In the genomic region with DNA sequence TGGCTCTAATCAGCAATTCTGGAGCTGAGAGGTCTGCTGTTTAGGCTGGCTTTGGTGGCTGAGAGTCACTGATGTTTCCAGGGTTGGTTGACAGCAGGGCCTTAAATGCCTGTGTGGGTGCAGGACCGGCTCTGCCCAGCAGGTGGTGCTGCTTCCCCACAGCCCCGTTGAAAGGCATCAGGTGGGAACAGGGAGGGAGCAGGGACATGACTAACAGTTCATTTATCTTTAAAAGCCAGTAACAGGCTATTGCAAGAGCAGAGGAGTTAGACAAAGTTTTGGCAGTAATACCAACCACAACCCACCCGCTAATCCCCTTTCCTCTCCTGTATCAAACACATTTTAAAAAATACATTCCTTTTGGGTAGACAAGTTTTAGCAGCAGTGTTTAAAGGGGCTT, we compare ENCODE assay signal across 8 mouse cellular contexts. TPM values are rescaled to one million over a fixed set of nuclear protein-coding genes. Genes with fewer than 3 reads are reported as not detected.
DNase-seq lines count a peak whose midpoint lies in the region; ATAC-seq lines count a peak whose summit lies in the region.

No protein-coding gene starts in this region.

- 25% methylated on average over 3 of the region's 3 CpGs for WGBS in kidney, embryonic 14.5 days

- no peak overlapping the region for H3K4me3 ChIP-seq in kidney, embryonic 14.5 days (ENCODE audit: low read length)

- intact Hi-C loops in gastrocnemius, postnatal 36 days (cut with DNase I): loop anchor here (2.0 to 5.0 kb wide), 2 partner anchors 171 to 252 kb away; no protein-coding TSS in a partner anchor

- H3K4me1 ChIP-seq in kidney, embryonic 14.5 days (ENCODE audit: control insufficient read depth, insufficient read depth, low read length): no peaks in the 10 kb centered on the region

- H3K27me3 ChIP-seq in kidney, embryonic 14.5 days (ENCODE audit: control insufficient read depth, insufficient read depth, low read length): no peaks in the 10 kb centered on the region

- H3K36me3 ChIP-seq in kidney, embryonic 14.5 days (ENCODE audit: control insufficient read depth, insufficient read depth, low read length): peaks cover 35% of the 10 kb centered on the region

- no peak overlapping the region for H3K9ac ChIP-seq in kidney, embryonic 14.5 days (ENCODE audit: low read depth, low read length)

- H3K4me2 ChIP-seq in kidney, embryonic 14.5 days (replicated peaks; ENCODE audit: low read depth, low read length): no peak overlapping the region

- H3K9me3 ChIP-seq in kidney, embryonic 14.5 days (ENCODE audit: control insufficient read depth, low read length): no peaks in the 10 kb centered on the region

- DNase-seq in 3134 (ENCODE audit: extremely low read depth, insufficient read length, low spot score) (peak; percentile 73), liver (peak; percentile 82)
- DNase-seq in adrenal gland, adult 18-20 months (ENCODE audit: low spot score in 2 of 2): peak; percentile 91 to 92
- DNase-seq in embryo, embryonic 10.5 days (ENCODE audit: low spot score): peak; percentile 86
- DNase-seq in gastrocnemius, postnatal 36 days: peak; percentile 65 to 79
- DNase-seq in spleen, postnatal 14 days (ENCODE audit: low spot score in 2 of 2): peak; percentile 66 to 74

- H3K27ac ChIP-seq in kidney, embryonic 14.5 days (ENCODE audit: low read depth, low read length): no peak overlapping the region

- ATAC-seq in kidney, embryonic 14.5 days (ENCODE audit: low FRiP score, low TSS enrichment): 0 out of 2 replicates have a peak, but pooled peaks have one; percentile 43
- ATAC-seq in monocyte, adult 5-6 weeks (replicated peaks; ENCODE audit: insufficient number of reproducible peaks, low FRiP score, low TSS enrichment, poor library complexity, severe bottlenecking): peak; percentile 84

RNA-seq across cellular contexts. Expression of gene Enoph1, which starts 30.5 kb away (rescaled TPM):
- 10 to 100 TPM; 28.4 to 35.4 TPM for total RNA-seq in adrenal gland, adult 18-20 months (2021)
- total RNA-seq in gastrocnemius, postnatal 36 days (2021): 1 to 10 TPM; 5.9 to 7.0 TPM
- 42.6 and 51.8 TPM in 2 replicates for polyA plus RNA-seq in kidney, embryonic 14.5 days (2014; fragmentation: Nextera tagmentation; extraction: Ambion mirVana)
- total RNA-seq in monocyte, adult 5-6 weeks (2017): 22.0 to 42.2 TPM (median 31.0 TPM) in 3 replicates

RNA-seq across cellular contexts. Expression of gene Hnrnpdl, which starts 30.8 kb away (rescaled TPM):
- total RNA-seq in adrenal gland, adult 18-20 months (2021): 100 to 1,000 TPM in 1 of 2 experiments, 10 to 100 TPM in 1; 89.6 to 124 TPM
- 10 to 100 TPM; 63.2 to 70.9 TPM for total RNA-seq in gastrocnemius, postnatal 36 days (2021)
- polyA plus RNA-seq in kidney, embryonic 14.5 days (2014; fragmentation: Nextera tagmentation; extraction: Ambion mirVana): 205 and 217 TPM in 2 replicates
- 526 to 624 TPM (median 546 TPM) in 3 replicates for total RNA-seq in monocyte, adult 5-6 weeks (2017)
